8 mouse cellular contexts compared by ENCODE assay signal in genomic region chr10:81192968-81193501, GRCm38 (mm10). TPM values are rescaled to one million over a fixed set of nuclear protein-coding genes. Genes with fewer than 3 reads are reported as not detected.
DNase-seq lines count a peak whose midpoint lies in the region; ATAC-seq and TF ChIP-seq lines count a peak whose summit lies in the region.

No protein-coding gene starts in this region.

- intact Hi-C loops in heart, postnatal 10 days (cut with DNase I), result no loop called here

- H3K36me3 ChIP-seq in lung, embryonic 14.5 days (ENCODE audit: insufficient read depth), result peaks cover 31% of the 10 kb centered on the region
- H3K36me3 ChIP-seq in limb, embryonic 15.5 days, result peaks cover 27% of the 10 kb centered on the region

- no peaks in the 10 kb centered on the region for H3K9me3 ChIP-seq in lung, embryonic 14.5 days (ENCODE audit: low read depth, low read length)
- no peaks in the 10 kb centered on the region for H3K9me3 ChIP-seq in limb, embryonic 15.5 days

- 4% methylated on average over 19 of the region's 19 CpGs for WGBS in lung, embryonic 14.5 days
- WGBS in limb, embryonic 15.5 days, result 4% methylated on average over 19 of the region's 19 CpGs
- under 1% methylated on average over 19 of the region's 19 CpGs for WGBS in olfactory bulb, adult 2 months

- DNase-seq in lung, embryonic 14.5 days, result peak; percentile 24
- no peak for DNase-seq in lung, postnatal 25 days (ENCODE audit: low spot score)
- DNase-seq in cerebellum, postnatal 36 days, result peak; percentile 41 to 62
- DNase-seq in heart, postnatal 10 days, result peak; percentile 66 to 76
- no peak for DNase-seq in spleen, postnatal 4 days (ENCODE audit: low spot score in 2 of 2)
- DNase-seq in MN1 (ENCODE audit: low spot score), result no peak

- H3K9ac ChIP-seq in lung, embryonic 14.5 days, result peak overlapping the region; percentile 64
- H3K9ac ChIP-seq in limb, embryonic 15.5 days, result peak overlapping the region; percentile 79

- H3K4me3 ChIP-seq in lung, embryonic 14.5 days (ENCODE audit: low read depth, low read length), result peak overlapping the region; percentile 53
- peak overlapping the region; percentile 65 for H3K4me3 ChIP-seq in limb, embryonic 15.5 days
- H3K4me3 ChIP-seq in olfactory bulb, adult 2 months (ENCODE audit: insufficient read depth, low read depth, low read length), result peak overlapping the region; percentile 62

- peak overlapping the region; percentile 90 for H3K27ac ChIP-seq in lung, embryonic 14.5 days (ENCODE audit: low read depth)
- peak overlapping the region; percentile 95 for H3K27ac ChIP-seq in limb, embryonic 15.5 days
- peak overlapping the region; percentile 91 for H3K27ac ChIP-seq in olfactory bulb, adult 2 months (ENCODE audit: insufficient read depth, low read depth, low read length)

- peaks cover 30% of the 10 kb centered on the region for H3K27me3 ChIP-seq in lung, embryonic 14.5 days (ENCODE audit: insufficient read depth, low read length)
- H3K27me3 ChIP-seq in limb, embryonic 15.5 days, result peaks cover 45% of the 10 kb centered on the region

- 0 out of 2 replicates have a peak, but pooled peaks have one; percentile 2 for TF ChIP-seq CTCF in lung, embryonic 14.5 days (IDR thresholded peaks at IDR 0.05; ENCODE audit: low read depth)
- no peak for TF ChIP-seq CTCF in olfactory bulb, adult 2 months (IDR thresholded peaks at IDR 0.05; ENCODE audit: insufficient read depth, low read depth, low read length)

- H3K4me1 ChIP-seq in lung, embryonic 14.5 days (ENCODE audit: insufficient read depth), result 0 out of 2 replicates have a peak, but pooled peaks cover 4% of the 10 kb centered on the region
- H3K4me1 ChIP-seq in limb, embryonic 15.5 days, result peaks cover 33% of the 10 kb centered on the region
- peaks cover 24% of the 10 kb centered on the region for H3K4me1 ChIP-seq in olfactory bulb, adult 2 months (ENCODE audit: control insufficient read depth, insufficient read depth, low read length)

- H3K4me2 ChIP-seq in lung, embryonic 14.5 days, result peak overlapping the region; percentile 92
- H3K4me2 ChIP-seq in limb, embryonic 15.5 days, result peak overlapping the region; percentile 97

- ATAC-seq in lung, embryonic 14.5 days (ENCODE audit: insufficient read depth), result peak; percentile 22; the same call in 1 of the 2 replicates
- no peak for ATAC-seq in limb, embryonic 15.5 days (ENCODE audit: insufficient number of reproducible peaks, low FRiP score, low TSS enrichment, low read depth)

- TF ChIP-seq POLR2A in olfactory bulb, adult 2 months (IDR thresholded peaks at IDR 0.05; ENCODE audit: insufficient read depth, low read depth, low read length), result no peak

RNA-seq across cellular contexts. Expression of gene Nmrk2, which starts 8.8 kb away (rescaled TPM):
- polyA plus RNA-seq in lung, embryonic 14.5 days (2014; fragmentation: Nextera tagmentation; extraction: Ambion mirVana), result 0.23 TPM in 1 of 2 replicates, not detected in the other
- total RNA-seq in heart, postnatal 10 days (2021), result 10 to 100 TPM; 11.6 to 16.5 TPM
- polyA plus RNA-seq in limb, embryonic 15.5 days (2015; fragmentation: Nextera tagmentation; extraction: Ambion mirVana), result 0.41 and 1.3 TPM in 2 replicates
- not detected in 2 replicates for polyA plus RNA-seq in olfactory bulb, adult 2 months (2012; ENCODE audit: insufficient read depth, insufficient read length, low replicate concordance, missing spikeins)

RNA-seq across cellular contexts. Expression of gene 4930442H23Rik, which starts 9.4 kb away (rescaled TPM):
- not detected in 2 replicates for polyA plus RNA-seq in lung, embryonic 14.5 days (2014; fragmentation: Nextera tagmentation; extraction: Ambion mirVana)
- not detected for total RNA-seq in heart, postnatal 10 days (2021)
- not detected in 2 replicates for polyA plus RNA-seq in limb, embryonic 15.5 days (2015; fragmentation: Nextera tagmentation; extraction: Ambion mirVana)
- polyA plus RNA-seq in olfactory bulb, adult 2 months (2012; ENCODE audit: insufficient read depth, insufficient read length, low replicate concordance, missing spikeins), result not detected in 2 replicates

RNA-seq across cellular contexts. Expression of gene Dapk3, which starts 10.2 kb away (rescaled TPM):
- polyA plus RNA-seq in lung, embryonic 14.5 days (2014; fragmentation: Nextera tagmentation; extraction: Ambion mirVana), result 52.6 and 55.8 TPM in 2 replicates
- total RNA-seq in heart, postnatal 10 days (2021), result 10 to 100 TPM; 33.3 to 39.1 TPM
- polyA plus RNA-seq in limb, embryonic 15.5 days (2015; fragmentation: Nextera tagmentation; extraction: Ambion mirVana), result 45.7 and 53.5 TPM in 2 replicates
- not detected in 2 replicates for polyA plus RNA-seq in olfactory bulb, adult 2 months (2012; ENCODE audit: insufficient read depth, insufficient read length, low replicate concordance, missing spikeins)

RNA-seq across cellular contexts. Expression of gene Eef2, which starts 16.6 kb away (rescaled TPM):
- 481 and 493 TPM in 2 replicates for polyA plus RNA-seq in lung, embryonic 14.5 days (2014; fragmentation: Nextera tagmentation; extraction: Ambion mirVana)
- total RNA-seq in heart, postnatal 10 days (2021), result 1,000 to 10,000 TPM; 1,333 to 1,385 TPM
- polyA plus RNA-seq in limb, embryonic 15.5 days (2015; fragmentation: Nextera tagmentation; extraction: Ambion mirVana), result 564 and 615 TPM in 2 replicates
- 423 and 2,167 TPM in 2 replicates for polyA plus RNA-seq in olfactory bulb, adult 2 months (2012; ENCODE audit: insufficient read depth, insufficient read length, low replicate concordance, missing spikeins)

RNA-seq across cellular contexts. Expression of gene Pias4, which starts 25.3 kb away (rescaled TPM):
- polyA plus RNA-seq in lung, embryonic 14.5 days (2014; fragmentation: Nextera tagmentation; extraction: Ambion mirVana), result 38.7 and 47.9 TPM in 2 replicates
- total RNA-seq in heart, postnatal 10 days (2021), result 10 to 100 TPM; 14.7 to 17.8 TPM
- polyA plus RNA-seq in limb, embryonic 15.5 days (2015; fragmentation: Nextera tagmentation; extraction: Ambion mirVana), result 48.0 and 50.6 TPM in 2 replicates
- not detected in 2 replicates for polyA plus RNA-seq in olfactory bulb, adult 2 months (2012; ENCODE audit: insufficient read depth, insufficient read length, low replicate concordance, missing spikeins)

Comparison
In these comparisons a context has a peak if more than half of its experiments do, and no peak if none do; other contexts are left out.
1. DNase-seq: peak in lung, embryonic 14.5 days (single experiment), cerebellum, postnatal 36 days (2 of 2) and heart, postnatal 10 days (2 of 2); none in lung, postnatal 25 days (single experiment), spleen, postnatal 4 days (0 of 2) and MN1 (single experiment).
2. Peak in every context shown above with its lines, with median percentiles within 50 percentile points of each other: H3K27ac ChIP-seq and H3K4me3 ChIP-seq.